Mouse (Mus musculus): ENCODE data around the gene Dars. TPM values are rescaled to one million over a fixed set of nuclear protein-coding genes. Genes with fewer than 3 reads are reported as not detected.

Gene Dars
- polyA plus RNA-seq, 1 experiment from 2014 or later: 157 TPM

- Histone ChIP-seq H3K4me1 (no peaks in the 10 kb centered on the region), H3K27me3 (no peaks in the 10 kb centered on the region), H3K9ac (no peak overlapping the region), H3K9me3 (no peaks in the 10 kb centered on the region), H3K4me2 (no peak overlapping the region), H3K27ac (no peak overlapping the region), H3K4me3 (no peak overlapping the region), H3K36me3 (no peaks in the 10 kb centered on the region)
- 82% methylated on average over 7 of the region's 7 CpGs for WGBS
- ATAC-seq (ENCODE audit: insufficient number of reproducible peaks, insufficient read depth, low FRiP score, low TSS enrichment, low read depth): no peak
Measured at GRCm38 (mm10) chr1:128447206-128447902, 30.2 kb upstream of the Dars start.

- H3K9me3 ChIP-seq: no peaks in the 10 kb centered on the region
- WGBS: 66% methylated on average over 9 of the region's 9 CpGs
- no peak overlapping the region for H3K4me2 ChIP-seq
- H3K27me3 ChIP-seq: no peaks in the 10 kb centered on the region
- no peak overlapping the region for H3K4me3 ChIP-seq
- no peaks in the 10 kb centered on the region for H3K36me3 ChIP-seq
- H3K4me1 ChIP-seq: peaks cover 12% of the 10 kb centered on the region; the same call in 1 of the 2 replicates
- no peak overlapping the region for H3K9ac ChIP-seq
- ATAC-seq (ENCODE audit: insufficient number of reproducible peaks, insufficient read depth, low FRiP score, low TSS enrichment, low read depth): no peak
- no peak overlapping the region for H3K27ac ChIP-seq
Measured at GRCm38 (mm10) chr1:128443890-128444839, 27.0 kb upstream of the Dars start.

GRCm38 (mm10) chr1:128441129-128441473, 23.9 kb upstream of the Dars start:
- no peak for ATAC-seq (ENCODE audit: insufficient number of reproducible peaks, insufficient read depth, low FRiP score, low TSS enrichment, low read depth)
- Histone ChIP-seq H3K36me3 (no peaks in the 10 kb centered on the region), H3K27me3 (no peaks in the 10 kb centered on the region), H3K4me3 (no peak overlapping the region), H3K9me3 (no peaks in the 10 kb centered on the region), H3K9ac (no peak overlapping the region), H3K4me1 (peaks cover 12% of the 10 kb centered on the region; the same call in 1 of the 2 replicates), H3K27ac (no peak overlapping the region), H3K4me2 (no peak overlapping the region)
- WGBS: 24% methylated on average over 5 of the region's 5 CpGs

GRCm38 (mm10) chr1:128440386-128441128, 23.4 kb upstream of the Dars start:
- 30% methylated on average over 16 of the region's 16 CpGs for WGBS

GRCm38 (mm10) chr1:128439618-128440017, 22.4 kb upstream of the Dars start:
- no peak overlapping the region for H3K27ac ChIP-seq
- H3K27me3 ChIP-seq: no peaks in the 10 kb centered on the region
- no peak overlapping the region for H3K4me3 ChIP-seq
- H3K9me3 ChIP-seq: no peaks in the 10 kb centered on the region
- WGBS: 78% methylated on average over 4 of the region's 4 CpGs
- peaks cover 12% of the 10 kb centered on the region; the same call in 1 of the 2 replicates for H3K4me1 ChIP-seq
- H3K4me2 ChIP-seq: no peak overlapping the region
- no peaks in the 10 kb centered on the region for H3K36me3 ChIP-seq
- ATAC-seq (ENCODE audit: insufficient number of reproducible peaks, insufficient read depth, low FRiP score, low TSS enrichment, low read depth): no peak
- H3K9ac ChIP-seq: no peak overlapping the region

More at GRCm38 (mm10) chr1:128440386-128441128, 23.4 kb upstream of the Dars start:
- no peak for ATAC-seq (ENCODE audit: insufficient number of reproducible peaks, insufficient read depth, low FRiP score, low TSS enrichment, low read depth)
- Histone ChIP-seq H3K4me3 (no peak overlapping the region), H3K9ac (no peak overlapping the region), H3K9me3 (no peaks in the 10 kb centered on the region), H3K36me3 (no peaks in the 10 kb centered on the region), H3K4me2 (no peak overlapping the region), H3K27ac (no peak overlapping the region), H3K27me3 (no peaks in the 10 kb centered on the region), H3K4me1 (peaks cover 12% of the 10 kb centered on the region; the same call in 1 of the 2 replicates)

- H3K27ac ChIP-seq: no peak overlapping the region
- WGBS: 88% methylated on average over 5 of the region's 5 CpGs
Measured at GRCm38 (mm10) chr1:128438526-128438925, 21.4 kb upstream of the Dars start.

GRCm38 (mm10) chr1:128437276-128437675, 20.1 kb upstream of the Dars start:
- WGBS: 48% methylated on average over 1 of the region's 1 CpGs
- no peaks in the 10 kb centered on the region for H3K9me3 ChIP-seq
- no peak overlapping the region for H3K9ac ChIP-seq
- no peak overlapping the region for H3K27ac ChIP-seq
- no peak overlapping the region for H3K4me3 ChIP-seq
- no peak overlapping the region for H3K4me2 ChIP-seq
- no peaks in the 10 kb centered on the region for H3K36me3 ChIP-seq
- no peaks in the 10 kb centered on the region for H3K27me3 ChIP-seq
- peaks cover 12% of the 10 kb centered on the region; the same call in 1 of the 2 replicates for H3K4me1 ChIP-seq
- ATAC-seq (ENCODE audit: insufficient number of reproducible peaks, insufficient read depth, low FRiP score, low TSS enrichment, low read depth): no peak

More at GRCm38 (mm10) chr1:128438526-128438925, 21.4 kb upstream of the Dars start:
- H3K9ac ChIP-seq: no peak overlapping the region
- H3K36me3 ChIP-seq: no peaks in the 10 kb centered on the region
- ATAC-seq (ENCODE audit: insufficient number of reproducible peaks, insufficient read depth, low FRiP score, low TSS enrichment, low read depth): no peak
- H3K4me2 ChIP-seq: no peak overlapping the region
- H3K4me3 ChIP-seq: no peak overlapping the region
- H3K9me3 ChIP-seq: no peaks in the 10 kb centered on the region
- peaks cover 12% of the 10 kb centered on the region; the same call in 1 of the 2 replicates for H3K4me1 ChIP-seq
- no peaks in the 10 kb centered on the region for H3K27me3 ChIP-seq

- Histone ChIP-seq H3K4me1 (peaks cover 10% of the 10 kb centered on the region; the same call in 1 of the 2 replicates), H3K27ac (no peak overlapping the region), H3K4me3 (no peak overlapping the region), H3K36me3 (no peaks in the 10 kb centered on the region), H3K4me2 (no peak overlapping the region), H3K9me3 (no peaks in the 10 kb centered on the region), H3K27me3 (no peaks in the 10 kb centered on the region), H3K9ac (no peak overlapping the region)
- 90% methylated on average over 3 of the region's 3 CpGs for WGBS
- no peak for ATAC-seq (ENCODE audit: insufficient number of reproducible peaks, insufficient read depth, low FRiP score, low TSS enrichment, low read depth)
Measured at GRCm38 (mm10) chr1:128436015-128436414, 18.8 kb upstream of the Dars start.

GRCm38 (mm10) chr1:128435551-128435950, 18.4 kb upstream of the Dars start:
- no peaks in the 10 kb centered on the region for H3K9me3 ChIP-seq
- peaks cover 5% of the 10 kb centered on the region; the same call in 1 of the 2 replicates for H3K4me1 ChIP-seq
- H3K36me3 ChIP-seq: no peaks in the 10 kb centered on the region
- no peak overlapping the region for H3K9ac ChIP-seq
- no peak overlapping the region for H3K4me2 ChIP-seq
- ATAC-seq (ENCODE audit: insufficient number of reproducible peaks, insufficient read depth, low FRiP score, low TSS enrichment, low read depth): no peak
- H3K4me3 ChIP-seq: no peak overlapping the region
- H3K27ac ChIP-seq: no peak overlapping the region
- WGBS: 72% methylated on average over 4 of the region's 4 CpGs
- no peaks in the 10 kb centered on the region for H3K27me3 ChIP-seq

- Histone ChIP-seq H3K36me3 (no peaks in the 10 kb centered on the region), H3K27me3 (no peaks in the 10 kb centered on the region), H3K4me1 (no peaks in the 10 kb centered on the region), H3K4me2 (no peak overlapping the region), H3K9me3 (no peaks in the 10 kb centered on the region), H3K4me3 (no peak overlapping the region), H3K9ac (no peak overlapping the region), H3K27ac (no peak overlapping the region)
- no peak for ATAC-seq (ENCODE audit: insufficient number of reproducible peaks, insufficient read depth, low FRiP score, low TSS enrichment, low read depth)
- WGBS: 80% methylated on average over 3 of the region's 3 CpGs
Measured at GRCm38 (mm10) chr1:128424928-128425327, 7.8 kb upstream of the Dars start.

GRCm38 (mm10) chr1:128417533-128417888, 343 bp upstream of the Dars start:
- Histone ChIP-seq H3K27ac (no peak overlapping the region), H3K27me3 (no peaks in the 10 kb centered on the region), H3K4me3 (peak overlapping the region; percentile 85), H3K36me3 (peaks cover 16% of the 10 kb centered on the region), H3K9ac (no peak overlapping the region), H3K9me3 (no peaks in the 10 kb centered on the region), H3K4me2 (peak overlapping the region; percentile 71), H3K4me1 (no peaks in the 10 kb centered on the region)
- peak; percentile 26; the same call in 1 of the 2 replicates for ATAC-seq (ENCODE audit: insufficient number of reproducible peaks, insufficient read depth, low FRiP score, low TSS enrichment, low read depth)
- WGBS: 37% methylated on average over 5 of the region's 5 CpGs

Measured in embryonic facial prominence, embryonic 13.5 days (tissue).